Mouse (Mus musculus) limb, embryonic 15.5 days (tissue): ENCODE results near the gene Pdc. TPM values are rescaled to one million over a fixed set of nuclear protein-coding genes. Genes with fewer than 3 reads are reported as not detected.
"Not testable (repeated sequence)": the region's sequence is repeated elsewhere in the genome, so short reads cannot be mapped to it uniquely, and the experiment has no call there.

ENCODE experiments used
- ATAC-seq: fragments of 200-750 bp; cut with Nextera tagmentation; 2 replicates; pipeline ENCODE4 v1.8.0; 2017; ENCODE audit warnings: low read depth, moderate TSS enrichment; ENCODE audit not compliant: insufficient number of reproducible peaks, low FRiP score, low TSS enrichment
- H3K27ac ChIP-seq: fragments of 300-500 bp; sonication (generic); 2 replicates; pipeline ENCODE4 v1.5.1; 2015; ENCODE audit warnings: moderate library complexity, mild to moderate bottlenecking, inconsistent platforms
- H3K27me3 ChIP-seq: fragments of 300-500 bp; sonication (generic); 2 replicates; pipeline ENCODE4 v1.6.1; 2015; ENCODE audit warnings: inconsistent platforms
- H3K36me3 ChIP-seq: fragments of 300-500 bp; sonication (generic); 2 replicates; pipeline ENCODE4 v1.6.1; 2015; ENCODE audit warnings: inconsistent platforms
- H3K4me1 ChIP-seq: fragments of 300-500 bp; sonication (generic); 2 replicates; pipeline ENCODE4 v1.6.1; 2015; ENCODE audit warnings: inconsistent platforms
- H3K4me2 ChIP-seq: fragments of 300-500 bp; sonication (generic); 2 replicates; pipeline ENCODE4 v1.6.1; 2015; ENCODE audit warnings: mild to moderate bottlenecking, inconsistent platforms
- H3K4me3 ChIP-seq: fragments of 300-500 bp; sonication (generic); 2 replicates; pipeline ENCODE4 v1.5.1; 2015; ENCODE audit warnings: mild to moderate bottlenecking, inconsistent platforms
- H3K9ac ChIP-seq: fragments of 300-500 bp; sonication (generic); 2 replicates; pipeline ENCODE4 v1.6.1; 2015; ENCODE audit warnings: inconsistent platforms
- H3K9me3 ChIP-seq: fragments of 300-500 bp; sonication (generic); 2 replicates; pipeline ENCODE4 v1.6.1; 2016; ENCODE audit warnings: inconsistent platforms
- WGBS: fragments of 180-500 bp; shearing (Covaris S2); methylation state at CpG from one replicate; pipeline ENCODE4 v1.1.7; 2015; 5-methylcytosine and 5-hydroxymethylcytosine counted together
- polyA plus RNA-seq: library from polyadenylated mRNA; unstranded; fragments of >200 nt; fragmentation: Nextera tagmentation; extraction: Ambion mirVana; gene quantifications from 2 replicates; pipeline ENCODE4 v1.2.1, GENCODE M21; 2015

Pdc gene
- not detected in 2 replicates for polyA plus RNA-seq

DNA sequence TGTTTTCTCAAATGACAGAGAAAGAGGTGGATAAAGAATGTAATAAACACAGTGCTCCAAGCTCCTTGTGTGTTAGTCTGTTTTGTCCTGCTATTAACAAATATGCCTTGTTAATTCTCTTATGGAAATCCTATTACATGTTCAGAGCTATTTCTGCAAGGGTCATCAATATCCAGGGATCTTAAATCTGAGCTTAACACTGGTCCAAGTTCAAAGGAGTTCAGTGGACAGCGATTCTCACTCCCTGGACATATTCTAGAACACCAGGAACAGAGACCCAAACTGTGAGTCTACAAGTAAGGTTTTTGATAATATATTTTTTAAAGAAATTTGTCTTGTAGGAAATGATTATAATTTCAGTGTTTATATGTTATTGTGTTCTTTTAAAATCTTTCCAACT, at the start of gene Pdc:
Gene Pdc (plus strand): TSS at position 213 of the 400 bp plus-strand sequence.
- no peaks in the 10 kb centered on the region for H3K27me3 ChIP-seq
- 88% methylated on average over 1 of the region's 1 CpGs for WGBS

GRCm38 (mm10) chr1:150294051-150294450, 25.2 kb upstream of the Pdc start:
- H3K9ac ChIP-seq, H3K36me3 ChIP-seq, H3K4me2 ChIP-seq, ATAC-seq, H3K4me1 ChIP-seq, H3K9me3 ChIP-seq, H3K4me3 ChIP-seq, H3K27me3 ChIP-seq, H3K27ac ChIP-seq: not testable (repeated sequence)
- 87% methylated on average over 3 of the region's 3 CpGs for WGBS

More for the DNA sequence above, at the start of gene Pdc:
- no peaks in the 10 kb centered on the region for H3K36me3 ChIP-seq
- no peak for ATAC-seq
- no peak within 1 kb of the TSS for H3K27ac ChIP-seq
- no peak within 1 kb of the TSS for H3K9ac ChIP-seq
- H3K4me2 ChIP-seq, result no peak within 1 kb of the TSS
- no peak within 1 kb of the TSS for H3K4me3 ChIP-seq
- H3K9me3 ChIP-seq, result no peaks in the 10 kb centered on the region
- no peaks in the 10 kb centered on the region for H3K4me1 ChIP-seq

- no peak overlapping the region for H3K4me2 ChIP-seq
- H3K9ac ChIP-seq, result no peak overlapping the region
- H3K4me3 ChIP-seq, result no peak overlapping the region
- H3K4me1 ChIP-seq, result no peaks in the 10 kb centered on the region
- no peaks in the 10 kb centered on the region for H3K36me3 ChIP-seq
- no peak overlapping the region for H3K27ac ChIP-seq
- H3K9me3 ChIP-seq, result no peaks in the 10 kb centered on the region
- 52% methylated on average over 1 of the region's 1 CpGs for WGBS
- no peak for ATAC-seq
- H3K27me3 ChIP-seq, result no peaks in the 10 kb centered on the region
These were observed 11.6 kb upstream of the Pdc start for GRCm38 (mm10) chr1:150307599-150307998.

GRCm38 (mm10) chr1:150335111-150335510, 15.9 kb downstream of the Pdc start:
- Histone ChIP-seq H3K4me1 (no peaks in the 10 kb centered on the region), H3K9me3 (no peaks in the 10 kb centered on the region), H3K27ac (no peak overlapping the region), H3K36me3 (no peaks in the 10 kb centered on the region), H3K4me2 (no peak overlapping the region), H3K4me3 (no peak overlapping the region), H3K9ac (no peak overlapping the region), H3K27me3 (no peaks in the 10 kb centered on the region)
- no peak for ATAC-seq
- WGBS, result 70% methylated on average over 2 of the region's 2 CpGs

GRCm38 (mm10) chr1:150360864-150361263, 41.6 kb downstream of the Pdc start:
- Histone ChIP-seq H3K4me2 (no peak overlapping the region), H3K36me3 (peaks cover 24% of the 10 kb centered on the region), H3K4me1 (no peaks in the 10 kb centered on the region), H3K27ac (no peak overlapping the region), H3K9ac (no peak overlapping the region), H3K9me3 (no peaks in the 10 kb centered on the region), H3K27me3 (no peaks in the 10 kb centered on the region), H3K4me3 (no peak overlapping the region)
- no peak for ATAC-seq
- 93% methylated on average over 1 of the region's 1 CpGs for WGBS

- H3K27me3 ChIP-seq, result no peaks in the 10 kb centered on the region
- H3K9ac ChIP-seq, result no peak overlapping the region
- ATAC-seq, result no peak
- no peak overlapping the region for H3K4me2 ChIP-seq
- H3K9me3 ChIP-seq, result no peaks in the 10 kb centered on the region
- 76% methylated on average over 3 of the region's 3 CpGs for WGBS
- H3K4me1 ChIP-seq, result no peaks in the 10 kb centered on the region
- no peak overlapping the region for H3K4me3 ChIP-seq
- no peak overlapping the region for H3K27ac ChIP-seq
- H3K36me3 ChIP-seq, result peaks cover 17% of the 10 kb centered on the region
These were observed 53.7 kb downstream of the Pdc start for GRCm38 (mm10) chr1:150372895-150373294.

DNA sequence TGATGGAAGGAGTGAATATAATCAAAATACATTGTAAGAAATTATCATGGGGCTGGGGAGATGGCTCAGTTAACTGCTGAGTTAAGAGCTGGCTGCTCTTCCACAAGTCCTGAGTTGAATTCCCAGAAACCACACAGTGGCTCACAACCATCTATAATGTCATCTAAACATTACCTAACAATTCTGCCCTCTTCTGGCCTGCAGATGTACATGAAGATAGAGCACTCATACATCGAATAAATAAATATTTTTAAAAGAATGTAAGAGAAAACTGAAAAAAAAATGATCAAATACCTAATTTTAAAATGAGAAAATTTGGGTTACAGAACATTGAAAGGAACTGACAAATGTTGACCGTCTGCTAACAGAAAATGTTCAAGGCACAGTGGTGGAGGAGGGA, 55.0 kb downstream of the Pdc start:
- Histone ChIP-seq H3K9me3 (no peaks in the 10 kb centered on the region), H3K4me3 (no peak overlapping the region), H3K27me3 (no peaks in the 10 kb centered on the region), H3K36me3 (peaks cover 18% of the 10 kb centered on the region), H3K9ac (no peak overlapping the region), H3K4me1 (no peaks in the 10 kb centered on the region), H3K27ac (no peak overlapping the region), H3K4me2 (no peak overlapping the region)
- 85% methylated on average over 2 of the region's 2 CpGs for WGBS
- ATAC-seq, result no peak

Other genes starting within 250 kb of the Pdc start
- 0.31 and 0.77 TPM in 2 replicates for gene Ptgs2, start 219.4 kb upstream of the Pdc start, polyA plus RNA-seq
- 151 and 175 TPM in 2 replicates for gene Tpr, start 73.4 kb downstream of the Pdc start, polyA plus RNA-seq
- 48.3 and 49.6 TPM in 2 replicates for gene Odr4, start 73.7 kb downstream of the Pdc start, polyA plus RNA-seq
- gene Prg4, start 146.7 kb downstream of the Pdc start, polyA plus RNA-seq, result 1.6 and 2.2 TPM in 2 replicates